Mouse (Mus musculus): ENCODE results near the gene Pm20d2. TPM values are rescaled to one million over a fixed set of nuclear protein-coding genes. Genes with fewer than 3 reads are reported as not detected.

Pm20d2 gene
- polyA plus RNA-seq (2012; rRNA removed; ENCODE audit: low replicate concordance): 8.0 and 13.7 TPM in 2 replicates

DNA sequence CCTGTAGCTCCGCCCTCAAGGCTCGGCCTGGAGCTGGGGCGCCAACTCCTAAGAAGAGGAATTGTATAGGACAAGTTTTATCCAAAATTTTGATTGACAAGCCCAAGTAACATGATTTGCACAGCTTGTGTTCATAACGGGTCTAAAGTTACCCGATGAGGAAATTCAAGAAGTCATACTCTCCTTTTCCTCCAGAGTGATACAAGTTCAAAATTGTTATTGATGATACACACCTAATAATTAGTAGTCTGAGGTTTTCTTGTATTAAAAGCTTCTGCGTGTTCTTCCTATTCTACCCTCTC is at the start of gene Pm20d2:
TSS of gene Pm20d2 (minus strand) at position 3 of the 302 bp plus-strand sequence.

DNA sequence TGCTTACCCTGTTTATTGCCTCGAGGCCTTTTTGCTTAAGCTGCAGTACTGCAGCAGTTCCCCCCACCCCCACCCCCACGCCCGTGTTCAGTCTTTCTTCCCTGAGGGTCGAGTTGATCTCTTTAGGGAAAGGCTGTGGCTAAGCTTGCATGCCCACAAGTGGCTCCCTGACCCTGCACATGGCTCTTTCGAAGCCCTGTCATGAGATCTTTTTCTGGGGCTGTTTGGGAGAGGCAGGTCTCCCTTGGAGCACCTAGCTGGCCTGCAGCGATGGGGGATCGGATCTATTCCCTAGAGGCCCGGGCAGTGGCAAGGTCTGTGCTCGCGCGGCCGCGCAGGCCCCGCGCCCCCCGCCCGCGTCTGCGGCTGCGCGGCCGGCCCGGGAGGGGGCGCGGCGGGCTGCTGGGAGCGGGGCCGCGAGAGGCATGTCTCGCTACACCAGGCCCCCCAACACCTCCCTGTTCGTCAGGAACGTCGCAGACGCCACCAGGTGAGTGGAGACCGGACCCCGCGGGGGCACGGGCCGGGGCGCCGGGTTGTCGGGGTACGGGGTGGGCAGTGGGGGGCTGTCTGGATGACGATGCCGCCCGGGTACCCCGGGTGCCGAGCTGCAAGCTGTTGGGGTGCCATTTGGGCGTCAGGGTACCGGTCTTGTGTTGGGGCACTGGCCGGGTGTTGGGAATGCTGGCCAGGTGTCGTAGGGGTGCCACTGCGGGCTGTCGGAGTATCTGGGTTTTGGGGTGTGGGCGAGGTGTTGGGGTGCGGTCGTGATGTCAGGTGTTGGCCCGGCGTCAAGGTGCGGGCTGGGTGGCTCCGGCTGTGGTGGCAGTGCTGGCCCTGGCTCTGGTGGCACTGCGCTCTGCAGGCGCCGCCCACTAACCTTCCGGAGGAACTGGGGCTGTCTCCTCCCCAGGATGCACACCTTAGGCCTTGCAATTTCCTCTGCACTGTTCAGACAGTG is 19.6 kb upstream of the Pm20d2 start, which contains the start of gene Srsf12:
TSS of gene Srsf12 (plus strand) at position 111 of the 961 bp plus-strand sequence.

DNA sequence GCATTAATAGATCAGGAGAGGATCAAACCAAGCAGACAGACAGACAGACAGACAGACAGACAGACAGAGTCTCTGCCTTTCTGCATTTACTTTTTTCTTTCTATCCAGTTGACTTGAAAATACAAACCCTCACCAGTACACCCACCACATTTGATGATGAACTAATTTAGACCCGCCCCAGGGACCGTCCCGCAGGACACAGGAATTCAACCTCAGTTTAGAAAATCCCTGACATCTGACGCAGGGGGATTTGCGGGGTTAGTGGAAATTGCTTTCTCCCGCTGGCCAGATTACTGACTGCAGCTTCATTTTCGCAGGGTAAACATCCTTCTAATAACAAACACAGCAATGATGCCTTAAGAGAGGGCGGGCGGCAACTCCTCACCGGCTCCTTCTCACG is 57.3 kb downstream of the Pm20d2 start, which contains the start of gene Gabrr1:
TSS of gene Gabrr1 (plus strand) at position 301 of the 400 bp plus-strand sequence.

Other genes with a start within 250 kb of the Pm20d2 start
- 0.35 and 0.78 TPM in 2 replicates for gene Ankrd6, start 238.9 kb downstream of the Pm20d2 start, polyA plus RNA-seq (2012; rRNA removed; ENCODE audit: low replicate concordance)
- gene Rragd, start 206.7 kb downstream of the Pm20d2 start, polyA plus RNA-seq (2012; rRNA removed; ENCODE audit: low replicate concordance): 0.56 and 17.7 TPM in 2 replicates
- 18.5 and 23.4 TPM in 2 replicates for gene Ube2j1, start 158.3 kb downstream of the Pm20d2 start, polyA plus RNA-seq (2012; rRNA removed; ENCODE audit: low replicate concordance)
- 2.9 and 3.1 TPM in 2 replicates for gene Gabrr2, start 126.7 kb downstream of the Pm20d2 start, polyA plus RNA-seq (2012; rRNA removed; ENCODE audit: low replicate concordance)
- 0.14 TPM in 1 of 2 replicates, not detected in the other for gene Gabrr1, start 57.2 kb downstream of the Pm20d2 start, polyA plus RNA-seq (2012; rRNA removed; ENCODE audit: low replicate concordance)
- 0.45 and 0.68 TPM in 2 replicates for gene Srsf12, start 19.3 kb upstream of the Pm20d2 start, polyA plus RNA-seq (2012; rRNA removed; ENCODE audit: low replicate concordance)
- 45.5 and 329 TPM in 2 replicates for gene Pnrc1, start 100.4 kb upstream of the Pm20d2 start, polyA plus RNA-seq (2012; rRNA removed; ENCODE audit: low replicate concordance)
- 1.6 and 2.1 TPM in 2 replicates for gene Rngtt, start 120.6 kb upstream of the Pm20d2 start, polyA plus RNA-seq (2012; rRNA removed; ENCODE audit: low replicate concordance)

Data from mammary gland, adult 2 months (tissue).